Mouse (Mus musculus) ES-Bruce4 (cell line): ENCODE data around the gene Lsm4. TPM values are rescaled to one million over a fixed set of nuclear protein-coding genes. Genes with fewer than 3 reads are reported as not detected.
A peak's percentile ranks its signal among the peaks of the same experiment; 100 is the strongest.

Experiments
- H3K27ac ChIP-seq: 2 replicates; pipeline ENCODE4 v1.5.1; 2012; ENCODE audit warnings: low read length, inconsistent platforms; ENCODE audit not compliant: insufficient read depth
- H3K27me3 ChIP-seq: 2 replicates; pipeline ENCODE4 v1.6.1; 2012; ENCODE audit warnings: mild to moderate bottlenecking, low read length, inconsistent platforms; ENCODE audit not compliant: control insufficient read depth, poor library complexity, insufficient read depth, severe bottlenecking
- H3K36me3 ChIP-seq: 2 replicates; pipeline ENCODE4 v1.6.1; 2012; ENCODE audit warnings: inconsistent platforms, mild to moderate bottlenecking, low read length, moderate library complexity; ENCODE audit not compliant: control insufficient read depth, poor library complexity, insufficient read depth, severe bottlenecking
- H3K4me1 ChIP-seq: one replicate; pipeline ENCODE4 v1.8.1; 2011; ENCODE audit warnings: low read length; ENCODE audit not compliant: control insufficient read depth, insufficient read depth
- H3K4me3 ChIP-seq: 2 replicates; pipeline ENCODE4 v1.5.1; 2011; ENCODE audit warnings: low read depth, mild to moderate bottlenecking, low read length
- H3K9ac ChIP-seq: 2 replicates; pipeline ENCODE4 v1.6.1; 2012; ENCODE audit warnings: low read depth, mild to moderate bottlenecking, inconsistent platforms; ENCODE audit not compliant: poor library complexity, severe bottlenecking
- H3K9me3 ChIP-seq: replicated peaks from 2 replicates; pipeline ENCODE4 v1.6.1; 2012; ENCODE audit warnings: mild to moderate bottlenecking, low read length, inconsistent platforms; ENCODE audit not compliant: control insufficient read depth, poor library complexity, insufficient read depth, severe bottlenecking
- CTCF ChIP-seq: IDR thresholded peaks from one replicate; pipeline ENCODE4 v1.8.1; 2011; ENCODE audit warnings: low read depth, low read length
- EP300 ChIP-seq: IDR thresholded peaks from 2 replicates; pipeline ENCODE4 v1.6.1; 2011; ENCODE audit warnings: low read depth, low read length; ENCODE audit not compliant: insufficient read depth
- POLR2A ChIP-seq: IDR thresholded peaks from one replicate; pipeline ENCODE4 v1.8.1; 2011; ENCODE audit warnings: low read length; ENCODE audit not compliant: insufficient read depth
- polyA plus RNA-seq: library from polyadenylated mRNA; stranded (reverse); fragments of >200 nt; gene quantifications from 2 replicates; pipeline ENCODE4 v1.2.4, GENCODE M21; 2011; ENCODE audit warnings: low read depth; ENCODE audit not compliant: missing spikeins, insufficient read depth, insufficient read length

Gene Lsm4
- polyA plus RNA-seq, result 211 TPM in 2 replicates

DNA sequence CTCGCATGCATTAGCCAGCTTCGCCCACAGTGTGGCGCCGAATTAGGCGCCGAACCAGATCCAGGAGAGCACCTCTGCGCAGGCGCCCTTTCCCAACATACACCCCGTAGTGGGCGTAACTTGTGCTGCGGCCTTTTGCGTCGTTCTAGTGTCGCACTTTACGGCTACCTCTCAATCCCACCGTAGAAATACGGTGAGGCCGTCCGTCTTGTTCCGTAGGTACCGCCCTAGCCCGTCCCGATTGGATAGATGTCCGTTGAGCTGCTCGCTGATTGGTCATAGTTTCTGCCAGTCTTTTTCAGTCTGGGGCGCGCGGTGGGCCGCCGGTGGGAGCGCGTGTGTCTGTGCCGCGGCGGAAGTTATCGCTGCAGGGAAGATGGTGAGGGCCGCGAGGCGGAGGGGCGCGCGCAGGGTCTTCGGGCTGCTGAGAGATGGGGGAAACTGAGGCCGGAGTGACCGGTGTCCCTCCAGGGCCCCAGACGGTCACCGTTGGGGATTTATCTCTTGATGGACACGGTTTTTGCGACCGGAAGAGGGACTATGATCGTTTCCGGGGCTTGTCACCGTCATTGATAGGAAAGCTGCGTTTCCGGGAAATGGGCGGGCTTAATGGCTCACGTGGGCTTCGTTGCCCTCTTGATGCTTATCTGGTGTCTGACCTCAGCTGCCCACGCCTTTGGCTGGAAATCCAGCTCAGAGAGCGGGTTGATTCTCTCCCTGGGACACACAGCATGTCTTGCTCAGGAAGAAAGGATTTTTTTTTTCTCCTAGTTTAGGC lies at the start of gene Lsm4:
Gene Lsm4 (plus strand): TSS at position 170 of the 778 bp plus-strand sequence.
- H3K4me3 ChIP-seq, result peak within 1 kb of the TSS; percentile 78
- H3K9me3 ChIP-seq, result no peaks in the 10 kb centered on the region
- no peaks in the 10 kb centered on the region for H3K27me3 ChIP-seq
- H3K4me1 ChIP-seq, result peaks cover 3% of the 10 kb centered on the region
- peaks cover 5% of the 10 kb centered on the region; the same call in 1 of the 2 replicates for H3K36me3 ChIP-seq
- H3K9ac ChIP-seq, result peak within 1 kb of the TSS; percentile 81
- peak; percentile 72 for TF ChIP-seq CTCF
- peak; percentile 91 for TF ChIP-seq POLR2A
- 0 out of 2 replicates have a peak, but pooled peaks have one; percentile 35 for TF ChIP-seq EP300
- peak within 1 kb of the TSS; percentile 95 for H3K27ac ChIP-seq

DNA sequence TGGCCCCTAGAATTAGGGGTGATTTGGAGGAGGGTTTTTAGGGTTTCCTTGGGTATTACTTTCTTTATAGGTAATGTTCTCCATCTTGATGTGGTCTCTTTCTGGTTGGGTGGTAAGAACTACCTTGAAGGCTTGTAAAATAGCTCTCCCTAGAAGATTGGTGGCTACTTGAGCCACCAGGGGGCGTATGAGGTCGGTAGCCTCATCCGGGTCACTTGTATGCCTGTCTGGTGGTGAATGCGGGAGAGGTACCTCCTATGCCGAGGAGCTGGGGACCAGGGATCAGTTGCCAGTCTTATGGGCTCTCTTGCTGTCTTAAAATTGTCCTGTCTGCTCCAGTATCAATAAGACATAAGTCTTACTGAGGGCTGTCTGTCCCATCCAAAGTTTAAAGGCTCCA lies 47.9 kb upstream of the Lsm4 start:
- no peaks in the 10 kb centered on the region for H3K36me3 ChIP-seq
- peak; percentile 74 for TF ChIP-seq CTCF
- no peak for TF ChIP-seq POLR2A
- TF ChIP-seq EP300, result no peak
- H3K9ac ChIP-seq, result peak overlapping the region; percentile 45
- no peaks in the 10 kb centered on the region for H3K4me1 ChIP-seq
- H3K9me3 ChIP-seq, result 0 out of 2 replicates have a peak, but pooled peaks cover 2% of the 10 kb centered on the region
- H3K27me3 ChIP-seq, result no peaks in the 10 kb centered on the region
- H3K4me3 ChIP-seq, result no peak overlapping the region
- H3K27ac ChIP-seq, result no peak overlapping the region

DNA sequence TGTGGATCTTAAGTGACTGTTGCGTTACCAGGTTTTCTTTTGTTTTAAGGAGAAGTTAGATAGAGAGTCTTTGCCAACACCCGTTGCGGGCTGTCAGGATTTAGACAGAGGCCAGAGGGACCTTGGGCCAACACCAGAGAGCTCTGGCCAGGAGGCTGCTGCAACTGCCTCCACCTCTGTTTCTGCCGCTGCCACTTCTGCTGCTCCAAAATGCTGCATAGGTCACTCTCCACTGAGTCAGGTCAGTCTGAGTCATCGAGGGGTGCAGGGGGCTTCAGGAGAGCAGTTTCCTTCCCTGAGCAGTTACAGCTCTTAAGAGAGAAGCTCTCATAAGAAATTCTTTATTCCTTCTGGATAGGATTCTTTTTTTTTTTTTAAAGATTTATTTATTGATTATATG lies 46.0 kb upstream of the Lsm4 start:
- H3K4me1 ChIP-seq, result no peaks in the 10 kb centered on the region
- H3K9ac ChIP-seq, result no peak overlapping the region
- H3K27me3 ChIP-seq, result no peaks in the 10 kb centered on the region
- H3K4me3 ChIP-seq, result no peak overlapping the region
- no peak overlapping the region for H3K27ac ChIP-seq
- 0 out of 2 replicates have a peak, but pooled peaks cover 2% of the 10 kb centered on the region for H3K9me3 ChIP-seq
- H3K36me3 ChIP-seq, result no peaks in the 10 kb centered on the region
- TF ChIP-seq EP300 (no peak), CTCF (no peak), POLR2A (no peak)

DNA sequence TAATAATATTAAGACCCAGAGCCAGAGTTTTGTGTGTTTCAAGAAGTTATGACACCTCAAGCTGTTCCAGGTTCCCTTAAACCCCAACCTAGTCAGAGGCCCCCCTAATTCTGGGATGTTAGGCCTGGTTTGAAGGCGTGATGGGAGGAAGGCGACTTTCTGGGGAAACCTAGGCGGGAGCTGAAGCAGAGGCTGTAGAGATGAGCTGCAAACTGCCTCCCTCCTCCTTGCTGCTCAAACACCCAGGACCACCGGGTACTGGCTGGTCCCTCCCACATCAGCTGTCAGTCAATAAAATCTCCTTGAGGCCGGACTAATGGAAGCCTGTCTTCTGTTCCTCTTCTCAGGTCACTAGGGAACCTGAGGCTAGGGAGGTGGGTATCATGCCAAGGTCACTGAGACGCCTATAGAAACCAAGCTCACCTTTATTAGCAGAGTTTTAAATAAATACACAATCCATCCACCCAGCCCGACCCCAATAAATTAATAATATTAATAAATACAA lies 44.0 kb upstream of the Lsm4 start:
- Histone ChIP-seq H3K4me3 (no peak overlapping the region), H3K4me1 (peaks cover 4% of the 10 kb centered on the region), H3K27me3 (no peaks in the 10 kb centered on the region), H3K27ac (no peak overlapping the region), H3K9me3 (0 out of 2 replicates have a peak, but pooled peaks cover 2% of the 10 kb centered on the region), H3K36me3 (no peaks in the 10 kb centered on the region), H3K9ac (peak overlapping the region; percentile 69; the same call in 1 of the 2 replicates)
- no peak for TF ChIP-seq EP300
- no peak for TF ChIP-seq CTCF
- TF ChIP-seq POLR2A, result no peak

DNA sequence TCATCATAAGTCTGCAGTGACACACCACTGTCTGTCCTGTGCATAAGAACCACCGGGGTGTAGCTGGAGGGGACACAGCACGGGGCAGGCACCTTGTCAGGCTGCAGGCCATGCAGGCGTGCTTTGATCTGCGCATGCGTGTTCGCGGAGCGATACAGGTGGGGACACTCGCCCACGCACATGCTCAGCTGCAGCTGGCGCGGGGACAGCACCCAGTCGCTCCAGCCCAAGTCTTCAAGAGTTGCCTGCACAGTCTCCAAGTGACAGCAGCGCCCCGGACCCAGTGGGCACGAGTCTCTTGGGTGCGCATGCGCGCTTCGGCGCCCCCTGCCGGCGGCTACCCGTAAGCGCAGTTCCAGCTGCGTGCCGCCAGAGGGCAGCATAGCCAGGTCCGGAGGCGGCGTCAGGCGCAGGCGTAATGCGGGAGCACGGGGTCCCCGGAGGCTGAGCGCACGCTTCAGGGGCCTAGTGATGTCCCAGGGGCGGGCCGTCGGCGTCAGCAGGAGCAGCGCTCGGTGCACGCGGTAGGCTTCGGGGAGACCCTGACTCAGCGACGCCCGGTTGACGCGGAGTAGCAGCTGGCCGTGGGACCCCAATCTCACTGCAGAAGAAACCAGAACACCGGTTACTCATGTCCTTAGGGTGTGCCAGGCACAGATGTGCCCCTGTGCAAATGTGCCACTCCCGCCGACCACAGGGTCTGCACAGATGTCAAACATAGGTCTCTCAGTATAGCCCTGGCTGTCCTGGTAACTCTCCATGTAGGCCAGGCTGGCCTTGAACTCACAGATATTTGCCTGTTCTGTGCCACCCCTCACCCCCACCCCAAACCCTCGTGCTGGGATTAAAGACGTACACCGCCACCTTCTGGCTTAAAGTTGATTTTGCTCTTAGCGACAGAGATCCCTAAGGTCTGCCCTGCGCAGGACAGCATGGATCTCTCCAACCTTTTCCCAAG lies 43.2 kb upstream of the Lsm4 start:
- H3K27ac ChIP-seq, result peak overlapping the region; percentile 82
- H3K9me3 ChIP-seq, result 0 out of 2 replicates have a peak, but pooled peaks cover under 1% of the 10 kb centered on the region
- peak overlapping the region; percentile 69 for H3K9ac ChIP-seq
- peak overlapping the region; percentile 62 for H3K4me3 ChIP-seq
- no peaks in the 10 kb centered on the region for H3K27me3 ChIP-seq
- H3K4me1 ChIP-seq, result peaks cover 4% of the 10 kb centered on the region
- TF ChIP-seq EP300, result peak; percentile 64; the same call in 1 of the 2 replicates
- TF ChIP-seq POLR2A, result no peak
- peak; percentile 100 for TF ChIP-seq CTCF
- no peaks in the 10 kb centered on the region for H3K36me3 ChIP-seq
